Mouse (Mus musculus) hindbrain, embryonic 13.5 days (tissue): ENCODE measurements around the gene Braf. TPM values are rescaled to one million over a fixed set of nuclear protein-coding genes. Genes with fewer than 3 reads are reported as not detected.
A peak's percentile ranks its signal among the peaks of the same experiment; 100 is the strongest.

Experiments
- ATAC-seq: fragments of 200-750 bp; cut with Nextera tagmentation; 2 replicates; pipeline ENCODE4 v1.8.0; 2017; ENCODE audit warnings: moderate TSS enrichment; ENCODE audit not compliant: low FRiP score
- H3K27ac ChIP-seq: fragments of 300-500 bp; sonication (generic); 2 replicates; pipeline ENCODE4 v1.5.1; 2015; ENCODE audit warnings: inconsistent platforms, mild to moderate bottlenecking, moderate library complexity
- H3K27me3 ChIP-seq: fragments of 300-500 bp; sonication (generic); 2 replicates; pipeline ENCODE4 v1.6.1; 2015; ENCODE audit warnings: mild to moderate bottlenecking, inconsistent platforms
- H3K36me3 ChIP-seq: fragments of 300-500 bp; sonication (generic); 2 replicates; pipeline ENCODE4 v1.6.1; 2015; ENCODE audit warnings: mild to moderate bottlenecking, inconsistent platforms
- H3K4me1 ChIP-seq: fragments of 300-500 bp; sonication (generic); replicated peaks from 2 replicates; pipeline ENCODE4 v1.6.1; 2015; ENCODE audit warnings: inconsistent platforms
- H3K4me2 ChIP-seq: fragments of 300-500 bp; sonication (generic); 2 replicates; pipeline ENCODE4 v1.6.1; 2015; ENCODE audit warnings: inconsistent platforms, mild to moderate bottlenecking, moderate library complexity
- H3K4me3 ChIP-seq: fragments of 300-500 bp; sonication (generic); 2 replicates; pipeline ENCODE4 v1.5.1; 2015; ENCODE audit warnings: mild to moderate bottlenecking, inconsistent platforms
- H3K9ac ChIP-seq: fragments of 300-500 bp; sonication (generic); 2 replicates; pipeline ENCODE4 v1.6.1; 2015; ENCODE audit warnings: mild to moderate bottlenecking, inconsistent platforms
- H3K9me3 ChIP-seq: fragments of 300-500 bp; sonication (generic); 2 replicates; pipeline ENCODE4 v1.6.1; 2016; ENCODE audit warnings: inconsistent platforms
- WGBS: fragments of 180-500 bp; shearing (Covaris S2); methylation state at CpG from one replicate; pipeline ENCODE4 v1.1.7; 2015; 5-methylcytosine and 5-hydroxymethylcytosine counted together
- polyA plus RNA-seq: library from polyadenylated mRNA; unstranded; fragments of >200 nt; fragmentation: Nextera tagmentation; extraction: Ambion mirVana; gene quantifications from 2 replicates; pipeline ENCODE4 v1.2.1, GENCODE M21; 2015

The Braf gene
- polyA plus RNA-seq, 1 experiment from 2014 or later = 24.0 TPM

GRCm38 (mm10) chr6:39604565-39604964 lies 120.7 kb downstream of the Braf start:
- 77% methylated on average over 5 of the region's 5 CpGs for WGBS
- peaks cover 41% of the 10 kb centered on the region for H3K36me3 ChIP-seq

GRCm38 (mm10) chr6:39601828-39602227 lies 123.4 kb downstream of the Braf start:
- Histone ChIP-seq H3K4me3 (no peak overlapping the region), H3K4me2 (no peak overlapping the region), H3K27me3 (no peaks in the 10 kb centered on the region), H3K27ac (no peak overlapping the region), H3K4me1 (no peaks in the 10 kb centered on the region), H3K9me3 (no peaks in the 10 kb centered on the region), H3K36me3 (peaks cover 59% of the 10 kb centered on the region), H3K9ac (no peak overlapping the region)
- ATAC-seq = no peak
- 92% methylated on average over 3 of the region's 3 CpGs for WGBS

More at GRCm38 (mm10) chr6:39604565-39604964, 120.7 kb downstream of the Braf start:
- Histone ChIP-seq H3K4me2 (no peak overlapping the region), H3K9me3 (no peaks in the 10 kb centered on the region), H3K27me3 (no peaks in the 10 kb centered on the region), H3K4me1 (no peaks in the 10 kb centered on the region), H3K9ac (no peak overlapping the region), H3K27ac (no peak overlapping the region), H3K4me3 (no peak overlapping the region)
- ATAC-seq = no peak

- 94% methylated on average over 3 of the region's 3 CpGs for WGBS
- ATAC-seq = no peak
- Histone ChIP-seq H3K9ac (no peak overlapping the region), H3K4me1 (no peaks in the 10 kb centered on the region), H3K9me3 (no peaks in the 10 kb centered on the region), H3K4me3 (no peak overlapping the region), H3K4me2 (no peak overlapping the region), H3K27ac (no peak overlapping the region), H3K27me3 (no peaks in the 10 kb centered on the region), H3K36me3 (peaks cover 60% of the 10 kb centered on the region)
Measured at GRCm38 (mm10) chr6:39600851-39601250, 124.4 kb downstream of the Braf start.

- Histone ChIP-seq H3K27me3 (no peaks in the 10 kb centered on the region), H3K27ac (peak within 1 kb of the TSS; percentile 97), H3K4me3 (peak within 1 kb of the TSS; percentile 70), H3K4me1 (peaks cover 21% of the 10 kb centered on the region), H3K9me3 (no peaks in the 10 kb centered on the region), H3K36me3 (peaks cover 35% of the 10 kb centered on the region), H3K9ac (peak within 1 kb of the TSS; percentile 91), H3K4me2 (peak within 1 kb of the TSS; percentile 66)
- WGBS = under 1% methylated on average over 56 of the region's 56 CpGs
- peak; percentile 98 for ATAC-seq
Measured at GRCm38 (mm10) chr6:39592401-39593214, 132.7 kb downstream of the Braf start, which contains the start of gene Ndufb2. Gene Ndufb2, plus strand, starts transcription at chr6:39592574.

- no peaks in the 10 kb centered on the region for H3K9me3 ChIP-seq
- no peak overlapping the region for H3K27ac ChIP-seq
- H3K36me3 ChIP-seq = peaks cover 38% of the 10 kb centered on the region
- no peak for ATAC-seq
- no peak overlapping the region for H3K4me2 ChIP-seq
- peaks cover 21% of the 10 kb centered on the region for H3K4me1 ChIP-seq
- H3K9ac ChIP-seq = no peak overlapping the region
- no peaks in the 10 kb centered on the region for H3K27me3 ChIP-seq
- 95% methylated on average over 4 of the region's 4 CpGs for WGBS
- H3K4me3 ChIP-seq = no peak overlapping the region
Measured at GRCm38 (mm10) chr6:39591481-39591880, 133.8 kb downstream of the Braf start.

- 96% methylated on average over 6 of the region's 6 CpGs for WGBS
- no peak within 1 kb of the TSS for H3K4me3 ChIP-seq
- no peaks in the 10 kb centered on the region for H3K4me1 ChIP-seq
- no peak for ATAC-seq
- no peak within 1 kb of the TSS for H3K4me2 ChIP-seq
- no peaks in the 10 kb centered on the region for H3K9me3 ChIP-seq
- no peaks in the 10 kb centered on the region for H3K27me3 ChIP-seq
- H3K27ac ChIP-seq = no peak within 1 kb of the TSS
- H3K9ac ChIP-seq = no peak within 1 kb of the TSS
- peaks cover 93% of the 10 kb centered on the region for H3K36me3 ChIP-seq
Measured at GRCm38 (mm10) chr6:39585517-39585916, 139.7 kb downstream of the Braf start, which contains the start of gene Gm42420. Gene Gm42420, plus strand, starts transcription at chr6:39585753.

GRCm38 (mm10) chr6:39581087-39581784 lies 144.0 kb downstream of the Braf start:
- H3K27me3 ChIP-seq = no peaks in the 10 kb centered on the region
- H3K4me1 ChIP-seq = no peaks in the 10 kb centered on the region
- no peak for ATAC-seq
- H3K4me3 ChIP-seq = no peak overlapping the region
- H3K9ac ChIP-seq = no peak overlapping the region
- WGBS = 83% methylated on average over 7 of the region's 7 CpGs
- no peak overlapping the region for H3K27ac ChIP-seq
- H3K9me3 ChIP-seq = no peaks in the 10 kb centered on the region
- no peak overlapping the region for H3K4me2 ChIP-seq
- peaks cover 94% of the 10 kb centered on the region for H3K36me3 ChIP-seq

- Histone ChIP-seq H3K4me2 (no peak overlapping the region), H3K4me1 (no peaks in the 10 kb centered on the region), H3K27me3 (no peaks in the 10 kb centered on the region), H3K9me3 (no peaks in the 10 kb centered on the region), H3K36me3 (peaks cover 87% of the 10 kb centered on the region), H3K27ac (no peak overlapping the region), H3K9ac (no peak overlapping the region), H3K4me3 (no peak overlapping the region)
- ATAC-seq = no peak
- WGBS = 68% methylated on average over 2 of the region's 2 CpGs
Measured at GRCm38 (mm10) chr6:39580558-39580957, 144.7 kb downstream of the Braf start.

GRCm38 (mm10) chr6:39579552-39579951 lies 145.7 kb downstream of the Braf start:
- H3K27ac ChIP-seq = no peak overlapping the region
- H3K9me3 ChIP-seq = no peaks in the 10 kb centered on the region
- no peak for ATAC-seq
- no peak overlapping the region for H3K9ac ChIP-seq
- no peak overlapping the region for H3K4me2 ChIP-seq
- peaks cover 6% of the 10 kb centered on the region for H3K4me1 ChIP-seq
- no peaks in the 10 kb centered on the region for H3K27me3 ChIP-seq
- H3K4me3 ChIP-seq = no peak overlapping the region
- whole genome bisulfite sequencing = 93% methylated on average over 7 of the region's 7 CpGs
- H3K36me3 ChIP-seq = peaks cover 77% of the 10 kb centered on the region

GRCm38 (mm10) chr6:39574951-39575350 lies 150.3 kb downstream of the Braf start:
- whole genome bisulfite sequencing = 80% methylated on average over 7 of the region's 7 CpGs
- peaks cover 15% of the 10 kb centered on the region for H3K4me1 ChIP-seq
- ATAC-seq = no peak
- no peaks in the 10 kb centered on the region for H3K9me3 ChIP-seq
- H3K9ac ChIP-seq = peak overlapping the region; percentile 93
- peak overlapping the region; percentile 79 for H3K4me3 ChIP-seq
- H3K4me2 ChIP-seq = peak overlapping the region; percentile 77
- H3K36me3 ChIP-seq = peaks cover 37% of the 10 kb centered on the region
- no peaks in the 10 kb centered on the region for H3K27me3 ChIP-seq
- H3K27ac ChIP-seq = peak overlapping the region; percentile 97

- peak overlapping the region; percentile 93 for H3K9ac ChIP-seq
- H3K9me3 ChIP-seq = no peaks in the 10 kb centered on the region
- WGBS = 27% methylated on average over 10 of the region's 10 CpGs
- H3K4me3 ChIP-seq = peak overlapping the region; percentile 79
- peaks cover 15% of the 10 kb centered on the region for H3K4me1 ChIP-seq
- peaks cover 32% of the 10 kb centered on the region for H3K36me3 ChIP-seq
- no peaks in the 10 kb centered on the region for H3K27me3 ChIP-seq
- H3K27ac ChIP-seq = peak overlapping the region; percentile 97
- ATAC-seq = peak; percentile 59
- H3K4me2 ChIP-seq = peak overlapping the region; percentile 77
Measured at GRCm38 (mm10) chr6:39574555-39574869, 150.8 kb downstream of the Braf start.

- peak within 1 kb of the TSS; percentile 97 for H3K27ac ChIP-seq
- H3K36me3 ChIP-seq = peaks cover 27% of the 10 kb centered on the region
- no peaks in the 10 kb centered on the region for H3K9me3 ChIP-seq
- peak within 1 kb of the TSS; percentile 77 for H3K4me2 ChIP-seq
- peak within 1 kb of the TSS; percentile 79 for H3K4me3 ChIP-seq
- ATAC-seq = peak; percentile 95
- no peaks in the 10 kb centered on the region for H3K27me3 ChIP-seq
- peak within 1 kb of the TSS; percentile 93 for H3K9ac ChIP-seq
- peaks cover 15% of the 10 kb centered on the region for H3K4me1 ChIP-seq
- under 1% methylated on average over 49 of the region's 49 CpGs for WGBS
Measured at GRCm38 (mm10) chr6:39573791-39574554, 151.3 kb downstream of the Braf start, which contains the start of gene Adck2. Gene Adck2, plus strand, starts transcription at chr6:39573873.
